Mouse (Mus musculus): Measurements from ENCODE around the gene Nell1.

GRCm38 (mm10) chr7:50205268-50205667 lies 230.6 kb downstream of the Nell1 start:
- TF ChIP-seq CTCF (IDR thresholded peaks at IDR 0.05; ENCODE audit: low read depth) (no peak), EP300 (IDR thresholded peaks at IDR 0.05; ENCODE audit: low read depth) (no peak)
